Mouse (Mus musculus): ENCODE results near the gene Hsd3b2. TPM values are rescaled to one million over a fixed set of nuclear protein-coding genes. Genes with fewer than 3 reads are reported as not detected.

The Hsd3b2 gene
- polyA plus RNA-seq, 1 experiment from 2014 or later, result 1.4 TPM

DNA sequence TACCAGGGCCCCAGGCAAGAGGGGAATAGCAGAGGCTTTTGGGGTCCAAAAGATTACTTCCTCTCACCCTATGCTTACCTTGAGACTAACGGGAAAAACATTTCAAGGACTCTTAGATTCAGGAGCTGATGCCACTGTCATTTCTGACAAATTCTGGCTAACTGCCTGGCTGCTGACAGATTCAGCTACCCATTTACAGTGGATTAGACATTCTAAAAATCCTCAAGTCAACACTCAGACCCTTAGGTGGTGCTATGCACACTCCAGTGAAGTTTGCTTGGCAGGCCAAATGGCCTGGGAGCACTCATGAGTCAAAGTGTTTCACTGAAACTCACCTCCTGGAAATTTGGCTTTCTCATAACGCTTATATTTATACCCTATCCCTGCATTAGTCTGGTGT is 1.9 kb upstream of the Hsd3b2 start:
- WGBS, result 89% methylated on average over 2 of the region's 2 CpGs
- Histone ChIP-seq H3K4me2 (replicated peaks; ENCODE audit: low read depth) (no peak overlapping the region), H3K27ac (ENCODE audit: low read depth, low read length) (no peak overlapping the region), H3K27me3 (replicated peaks; ENCODE audit: control insufficient read depth, insufficient read depth, low read length) (no peaks in the 10 kb centered on the region), H3K4me1 (replicated peaks; ENCODE audit: control insufficient read depth, insufficient read depth, low read length) (no peaks in the 10 kb centered on the region), H3K9ac (ENCODE audit: low read depth, low read length) (no peak overlapping the region), H3K9me3 (ENCODE audit: control insufficient read depth) (no peaks in the 10 kb centered on the region), H3K36me3 (ENCODE audit: control insufficient read depth, insufficient read depth) (no peaks in the 10 kb centered on the region), H3K4me3 (ENCODE audit: low read depth, low read length) (no peak overlapping the region)
- no peak for TF ChIP-seq CTCF (IDR thresholded peaks at IDR 0.05; ENCODE audit: low read depth)
- ATAC-seq, result no peak

DNA sequence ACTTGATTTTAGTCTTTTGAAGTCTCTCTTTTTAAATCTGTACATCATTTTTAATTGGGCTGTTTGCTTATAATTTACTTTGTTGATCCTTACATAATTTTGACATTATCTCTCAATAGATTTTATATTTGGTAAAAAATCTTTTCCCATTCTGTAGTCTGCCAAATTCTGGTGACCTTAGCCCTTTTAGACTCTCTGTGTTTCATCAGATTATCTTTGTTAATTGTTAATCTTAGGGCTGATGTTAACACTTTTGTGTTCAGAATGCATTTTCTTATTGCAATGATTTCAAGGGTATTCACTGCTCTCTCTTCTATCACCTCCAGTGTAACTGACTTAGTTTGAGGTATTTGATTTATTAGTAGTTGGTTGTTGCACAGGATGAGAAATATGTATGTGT is 3.6 kb downstream of the Hsd3b2 start:
- H3K27ac ChIP-seq (ENCODE audit: low read depth, low read length), result no peak overlapping the region
- no peak overlapping the region for H3K4me3 ChIP-seq (ENCODE audit: low read depth, low read length)
- no peak for TF ChIP-seq CTCF (IDR thresholded peaks at IDR 0.05; ENCODE audit: low read depth)
- no peaks in the 10 kb centered on the region; the same call in 1 of the 2 replicates for H3K36me3 ChIP-seq (ENCODE audit: control insufficient read depth, insufficient read depth)
- H3K4me1 ChIP-seq (replicated peaks; ENCODE audit: control insufficient read depth, insufficient read depth, low read length), result no peaks in the 10 kb centered on the region
- no peaks in the 10 kb centered on the region for H3K9me3 ChIP-seq (ENCODE audit: control insufficient read depth)
- no peaks in the 10 kb centered on the region for H3K27me3 ChIP-seq (replicated peaks; ENCODE audit: control insufficient read depth, insufficient read depth, low read length)
- H3K9ac ChIP-seq (ENCODE audit: low read depth, low read length), result no peak overlapping the region
- no peak overlapping the region for H3K4me2 ChIP-seq (replicated peaks; ENCODE audit: low read depth)
- ATAC-seq, result no peak

DNA sequence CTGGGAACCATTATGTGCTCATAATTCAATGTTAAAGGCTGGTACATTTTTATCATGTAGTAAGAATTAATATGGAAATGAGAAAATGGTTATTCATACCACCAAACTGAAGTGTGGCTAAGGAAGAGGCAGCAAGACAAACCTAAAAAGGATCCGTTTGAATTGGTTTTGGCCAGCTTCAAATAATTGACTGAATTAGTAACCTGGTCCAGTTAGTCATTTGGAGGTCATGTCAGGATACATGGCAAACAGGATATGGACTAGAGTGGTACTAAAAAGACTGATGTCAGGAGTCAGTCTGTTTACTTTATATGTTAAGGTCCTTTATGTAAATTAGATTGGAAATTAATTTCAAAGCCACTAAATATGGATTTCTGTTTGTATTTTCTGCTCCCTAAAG is 41.9 kb downstream of the Hsd3b2 start:
- H3K9ac ChIP-seq (ENCODE audit: low read depth, low read length), result no peak overlapping the region

DNA sequence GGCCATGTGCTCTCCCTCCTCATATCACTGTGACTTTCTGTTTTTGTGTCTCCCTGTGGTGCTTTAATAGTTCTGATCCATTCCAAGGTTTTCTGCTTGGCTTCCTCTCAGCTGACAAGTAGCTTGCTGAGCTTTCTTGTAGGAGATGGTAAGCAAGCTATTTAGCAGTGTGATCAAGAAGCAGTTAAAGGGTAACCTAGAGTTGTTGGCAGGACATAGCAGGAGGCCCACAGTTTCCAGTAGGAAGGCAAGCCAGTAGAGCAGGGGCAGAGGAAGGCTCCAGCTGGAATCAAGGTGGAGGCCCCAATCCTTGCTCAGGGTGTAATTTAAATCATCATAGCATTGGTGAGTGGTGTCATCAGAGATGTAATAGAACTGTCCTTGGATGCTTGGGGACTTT is 43.6 kb downstream of the Hsd3b2 start:
- ATAC-seq, result no peak

More for the DNA sequence above, 41.9 kb downstream of the Hsd3b2 start:
- H3K27me3 ChIP-seq (replicated peaks; ENCODE audit: control insufficient read depth, insufficient read depth, low read length), result no peaks in the 10 kb centered on the region
- H3K4me2 ChIP-seq (replicated peaks; ENCODE audit: low read depth), result no peak overlapping the region
- no peaks in the 10 kb centered on the region for H3K4me1 ChIP-seq (replicated peaks; ENCODE audit: control insufficient read depth, insufficient read depth, low read length)
- 95% methylated on average over 1 of the region's 1 CpGs for WGBS
- no peak for TF ChIP-seq CTCF (IDR thresholded peaks at IDR 0.05; ENCODE audit: low read depth)
- ATAC-seq, result no peak
- no peaks in the 10 kb centered on the region for H3K9me3 ChIP-seq (ENCODE audit: control insufficient read depth)
- H3K27ac ChIP-seq (ENCODE audit: low read depth, low read length), result no peak overlapping the region
- no peak overlapping the region for H3K4me3 ChIP-seq (ENCODE audit: low read depth, low read length)
- H3K36me3 ChIP-seq (ENCODE audit: control insufficient read depth, insufficient read depth), result no peaks in the 10 kb centered on the region

More for the DNA sequence above, 43.6 kb downstream of the Hsd3b2 start:
- no peak overlapping the region for H3K27ac ChIP-seq (ENCODE audit: low read depth, low read length)
- H3K4me1 ChIP-seq (replicated peaks; ENCODE audit: control insufficient read depth, insufficient read depth, low read length), result no peaks in the 10 kb centered on the region
- no peaks in the 10 kb centered on the region for H3K27me3 ChIP-seq (replicated peaks; ENCODE audit: control insufficient read depth, insufficient read depth, low read length)
- no peaks in the 10 kb centered on the region for H3K9me3 ChIP-seq (ENCODE audit: control insufficient read depth)
- H3K4me3 ChIP-seq (ENCODE audit: low read depth, low read length), result no peak overlapping the region
- no peak overlapping the region for H3K4me2 ChIP-seq (replicated peaks; ENCODE audit: low read depth)
- H3K36me3 ChIP-seq (ENCODE audit: control insufficient read depth, insufficient read depth), result no peaks in the 10 kb centered on the region
- H3K9ac ChIP-seq (ENCODE audit: low read depth, low read length), result no peak overlapping the region
- TF ChIP-seq CTCF (IDR thresholded peaks at IDR 0.05; ENCODE audit: low read depth), result no peak

Other genes with a start within 250 kb of the Hsd3b2 start
- gene Hsd3b4, start 214.0 kb downstream of the Hsd3b2 start, polyA plus RNA-seq (2015; fragmentation: Nextera tagmentation; extraction: Ambion mirVana), result not detected in 2 replicates
- not detected in 2 replicates for gene Gm10681, start 135.7 kb downstream of the Hsd3b2 start, polyA plus RNA-seq (2015; fragmentation: Nextera tagmentation; extraction: Ambion mirVana)
- gene Hsd3b5, start 94.3 kb downstream of the Hsd3b2 start, polyA plus RNA-seq (2015; fragmentation: Nextera tagmentation; extraction: Ambion mirVana), result not detected in 2 replicates
- 52.9 and 53.2 TPM in 2 replicates for gene Hsd3b3, start 38.6 kb upstream of the Hsd3b2 start, polyA plus RNA-seq (2015; fragmentation: Nextera tagmentation; extraction: Ambion mirVana)
- not detected in 2 replicates for gene Hsd3b6, start 89.9 kb upstream of the Hsd3b2 start, polyA plus RNA-seq (2015; fragmentation: Nextera tagmentation; extraction: Ambion mirVana)
- gene Hsd3b1, start 135.3 kb upstream of the Hsd3b2 start, polyA plus RNA-seq (2015; fragmentation: Nextera tagmentation; extraction: Ambion mirVana), result 0.31 and 0.42 TPM in 2 replicates
- 32.5 and 33.9 TPM in 2 replicates for gene Hao2, start 168.7 kb upstream of the Hsd3b2 start, polyA plus RNA-seq (2015; fragmentation: Nextera tagmentation; extraction: Ambion mirVana)